Mouse (Mus musculus): ENCODE data around the gene Crbn.

Crbn gene

DNA sequence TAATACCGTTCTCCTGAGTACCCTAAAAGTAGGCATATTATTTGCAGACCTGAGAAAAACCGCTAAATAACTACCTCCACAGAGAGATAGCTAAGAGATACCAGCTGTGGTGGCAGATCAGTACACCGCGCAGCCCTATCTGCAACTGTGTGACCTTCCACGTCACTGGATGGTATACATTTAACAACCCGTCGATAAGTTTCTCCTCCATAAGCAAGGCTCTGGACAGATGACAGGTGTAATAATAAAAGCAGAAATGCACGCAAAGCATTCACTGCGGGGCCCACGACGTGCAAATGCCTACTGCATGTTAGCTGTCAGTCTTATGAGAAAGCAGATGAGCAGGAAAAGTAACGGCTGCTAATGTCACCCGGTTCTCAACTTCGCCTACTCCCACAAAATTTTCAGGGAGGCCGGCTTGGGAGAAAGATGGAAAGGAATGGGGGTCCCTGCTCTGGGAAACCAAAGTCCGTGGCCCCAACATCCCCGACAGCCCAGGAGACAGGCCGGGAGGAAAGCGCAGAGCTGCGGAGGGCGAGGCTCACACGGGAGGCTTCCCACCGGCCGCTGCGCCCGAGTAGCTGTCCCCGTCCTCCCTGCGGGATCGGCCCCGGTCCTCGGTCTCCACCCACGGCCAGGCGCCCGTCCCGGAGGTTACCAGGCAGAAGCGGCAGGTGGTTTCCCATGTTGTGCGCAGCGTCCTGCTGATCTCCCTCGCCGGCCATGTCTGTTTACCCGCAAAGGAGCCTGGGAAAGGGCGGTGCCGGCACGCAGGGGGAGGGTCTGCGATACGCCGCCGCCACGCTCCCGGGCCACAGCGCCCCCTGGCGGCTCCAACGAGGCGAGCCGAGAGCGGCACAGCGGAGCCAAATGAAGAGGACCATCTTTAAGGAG, at the start of gene Crbn:
TSS of gene Crbn (minus strand) at position 745 of the 894 bp plus-strand sequence.
- peak; percentile 93 for DNase-seq (ENCODE audit: low spot score)

DNA sequence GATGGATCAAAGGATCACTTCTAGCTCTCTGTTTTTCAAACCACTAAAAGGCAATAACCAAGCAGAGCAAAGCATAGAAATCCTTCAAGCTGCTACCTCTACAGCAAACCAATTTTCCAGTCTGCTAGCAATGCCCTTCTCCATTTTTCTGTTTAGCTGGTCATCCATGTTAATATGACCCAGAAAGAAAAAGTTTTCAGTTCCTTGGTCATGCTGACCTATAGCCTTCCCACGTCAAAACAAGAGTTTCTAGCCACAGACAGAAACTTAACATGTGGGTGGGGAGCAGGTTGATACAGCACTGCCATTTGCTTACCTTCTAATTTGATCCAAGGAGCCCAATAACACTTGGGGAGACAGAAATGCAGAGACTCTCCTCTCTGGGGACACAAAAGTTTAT, 40.3 kb upstream of the Crbn start:
- no peak for DNase-seq (ENCODE audit: low spot score)

DNA sequence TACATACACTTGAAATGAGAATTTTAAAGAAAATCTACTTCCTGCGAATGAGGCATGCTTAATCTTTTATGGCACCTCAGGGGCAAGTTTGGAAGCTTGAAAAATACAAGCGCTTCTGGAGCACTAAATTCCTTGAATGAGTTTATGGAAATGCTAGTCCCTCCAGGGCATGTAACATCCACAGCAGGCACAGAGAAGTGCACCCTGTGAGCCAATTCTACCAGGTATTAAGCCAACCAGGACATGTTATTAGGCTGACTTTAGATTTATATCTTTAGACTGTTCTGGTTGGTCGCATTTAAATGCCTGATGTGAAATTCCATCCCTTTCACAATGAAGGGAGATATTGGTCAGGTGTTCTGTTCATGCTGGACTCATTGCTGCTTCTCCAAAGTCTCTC, 38.2 kb upstream of the Crbn start:
- no peak for DNase-seq (ENCODE audit: low spot score)

DNA sequence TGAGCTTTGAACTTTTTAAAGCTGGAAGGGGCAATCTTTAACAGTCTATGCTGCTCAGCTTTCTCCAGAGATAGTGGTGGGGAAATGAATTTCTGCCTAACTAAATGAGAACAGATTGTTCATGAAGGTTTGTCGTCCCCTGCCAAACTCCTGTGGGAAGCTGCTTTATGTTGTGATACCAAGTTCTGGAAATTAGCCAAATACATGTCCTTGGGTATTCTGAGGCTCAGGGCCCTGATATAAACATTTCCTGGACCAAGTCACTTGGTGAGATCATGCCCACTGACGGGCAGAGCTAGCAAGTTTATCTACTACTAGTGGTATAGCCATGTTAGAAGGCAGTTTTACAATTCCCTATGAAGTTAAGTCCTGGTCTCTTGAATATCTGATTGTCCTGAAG, 35.4 kb upstream of the Crbn start:
- DNase-seq (ENCODE audit: low spot score) = no peak

DNA sequence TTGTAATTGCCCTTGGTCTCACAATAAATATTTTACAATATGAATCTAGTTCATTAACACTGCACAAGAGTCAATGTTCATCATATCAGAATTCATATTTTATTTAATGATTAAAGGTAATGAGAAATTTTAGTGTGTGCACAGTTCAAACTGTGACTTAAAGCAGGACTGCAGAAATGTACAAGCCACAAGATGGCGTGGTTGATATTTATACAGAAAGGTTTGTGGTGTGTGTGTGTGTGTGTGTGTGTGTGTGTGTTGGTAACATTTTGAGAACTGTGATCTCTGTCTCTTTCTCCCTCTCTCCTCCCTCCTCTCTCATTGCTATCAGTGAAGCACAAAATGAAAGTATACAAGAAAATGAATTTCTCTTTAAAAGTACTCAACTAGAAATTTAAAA, 22.5 kb upstream of the Crbn start:
- no peak for DNase-seq (ENCODE audit: low spot score)

DNA sequence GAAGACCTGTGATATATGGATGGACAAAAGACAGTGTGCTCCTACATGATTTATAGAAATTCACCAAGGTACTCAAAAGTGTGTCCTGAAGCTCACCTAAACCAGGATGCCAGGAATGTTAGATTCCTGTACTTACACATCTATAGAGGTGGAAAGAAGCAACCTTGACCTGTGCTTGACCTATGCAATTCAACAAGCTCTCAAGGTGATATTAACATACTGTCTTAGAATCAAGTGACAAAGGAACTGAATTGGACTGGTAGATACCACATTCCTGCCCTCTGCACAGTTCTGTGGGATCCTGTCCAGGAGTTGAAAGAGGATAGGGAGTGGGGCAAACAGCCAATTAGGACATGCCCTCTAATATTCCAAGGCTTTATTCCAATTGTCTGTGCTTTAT, 20.7 kb upstream of the Crbn start:
- no peak for DNase-seq (ENCODE audit: low spot score)

DNA sequence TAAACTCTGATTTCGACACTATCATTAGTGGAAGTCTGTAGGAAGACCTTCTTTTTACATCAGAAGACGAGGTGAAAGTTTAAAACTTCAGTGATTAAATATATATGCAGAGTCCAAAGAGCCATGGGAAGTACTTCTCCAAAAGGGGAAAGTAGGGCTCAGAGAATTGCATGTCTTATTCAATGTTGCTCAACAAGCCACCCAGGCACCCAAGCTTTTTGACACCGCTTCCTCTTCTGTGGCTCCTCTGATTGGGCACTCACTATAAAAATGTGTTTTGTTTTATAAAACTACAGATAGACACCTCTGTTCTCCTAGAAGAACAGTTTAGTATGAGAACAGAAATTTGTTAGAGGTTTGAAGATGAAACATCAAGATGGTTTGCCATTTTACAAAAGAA, 20.0 kb upstream of the Crbn start:
- no peak for DNase-seq (ENCODE audit: low spot score)

DNA sequence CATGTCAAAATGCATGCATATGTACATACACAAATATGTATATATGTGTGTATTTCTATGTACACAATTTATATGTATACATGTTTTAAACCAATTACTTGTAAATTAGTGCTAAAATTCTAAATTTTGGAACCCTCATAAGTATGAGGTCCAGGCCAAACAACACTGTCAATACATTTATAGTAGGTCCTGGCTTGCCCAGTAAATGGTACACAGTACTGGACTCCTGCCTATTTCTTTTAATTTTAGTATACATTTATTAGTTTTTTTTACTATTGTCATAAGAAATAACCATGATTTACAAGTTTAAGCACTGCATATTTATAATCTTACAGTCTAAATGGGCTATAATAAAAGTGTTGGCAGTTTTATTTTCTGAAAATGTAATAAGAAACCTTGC, 19.4 kb upstream of the Crbn start:
- no peak for DNase-seq (ENCODE audit: low spot score)

DNA sequence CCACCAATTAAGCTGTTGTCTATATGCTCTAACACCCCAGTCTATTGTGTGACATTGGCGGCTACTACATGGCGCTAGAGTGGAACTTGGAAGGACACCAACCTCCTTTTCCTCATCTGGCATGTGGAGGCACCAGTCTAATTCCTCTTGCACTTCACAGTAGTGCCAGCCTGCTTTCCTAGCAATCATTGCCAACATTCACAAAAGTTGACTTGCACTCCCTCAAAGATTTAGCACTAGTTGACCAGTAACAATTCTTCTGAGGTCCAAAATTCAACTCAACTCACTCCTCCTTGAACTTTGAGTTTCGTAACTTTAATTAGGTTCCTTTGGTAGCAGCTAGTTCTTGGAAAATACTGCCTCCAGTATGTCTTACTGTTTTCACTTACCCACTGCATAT, 10.8 kb upstream of the Crbn start:
- no peak for DNase-seq (ENCODE audit: low spot score)

DNA sequence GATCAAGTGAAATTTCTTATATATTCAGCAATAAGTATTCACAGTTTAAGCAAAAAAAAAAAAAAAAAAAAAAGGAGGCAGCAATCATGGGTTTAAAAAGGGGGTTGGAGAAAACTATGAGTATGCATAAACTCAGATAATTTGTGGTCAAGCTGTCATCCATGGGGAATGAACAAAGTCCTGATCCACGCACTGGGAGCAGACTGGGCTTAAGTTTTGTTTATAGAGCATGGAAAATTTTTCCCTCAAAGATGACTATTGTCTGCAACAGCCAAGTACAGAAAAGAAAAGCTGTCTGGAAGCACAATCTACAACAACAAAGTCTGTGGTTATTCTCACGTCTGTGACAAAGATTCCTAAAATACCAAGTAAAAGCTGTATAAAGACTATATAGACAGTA, 9.3 kb upstream of the Crbn start:
- DNase-seq (ENCODE audit: low spot score) = no peak

DNA sequence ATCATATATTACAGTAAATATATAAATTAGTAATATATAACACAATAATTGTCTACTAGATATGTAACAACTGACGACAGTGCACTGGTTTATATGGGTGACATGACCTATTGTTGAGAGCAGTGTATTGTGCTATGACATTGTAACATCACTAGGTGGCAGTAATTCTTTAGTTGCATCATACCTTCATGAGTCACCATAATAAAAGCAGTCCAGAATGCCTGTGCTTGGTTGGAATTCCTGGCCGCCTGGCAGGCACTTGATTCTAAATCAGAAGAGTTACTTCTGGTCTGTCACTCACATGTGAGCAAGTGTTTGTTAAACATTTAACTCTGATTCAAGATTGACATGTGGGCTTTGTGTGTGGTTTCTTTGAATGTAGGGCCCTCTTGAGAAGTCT, 5.0 kb upstream of the Crbn start:
- DNase-seq (ENCODE audit: low spot score) = no peak

DNA sequence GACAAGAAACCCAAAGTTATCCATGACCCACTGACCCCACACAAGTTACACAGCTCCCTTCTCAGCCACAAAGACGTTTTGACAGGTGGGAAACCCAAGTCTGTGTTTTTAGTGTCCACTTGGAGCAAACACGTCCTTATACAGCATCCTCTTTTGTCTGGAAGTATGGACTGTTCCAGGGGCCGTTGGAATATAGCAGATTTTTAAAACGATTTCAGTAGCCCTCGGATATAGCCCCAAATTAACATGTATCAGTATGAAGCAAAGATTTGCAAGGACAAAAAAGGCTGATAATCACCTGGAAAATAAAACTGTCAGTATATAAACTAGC, 315 bp upstream of the Crbn start:
- no peak for DNase-seq (ENCODE audit: low spot score)

DNA sequence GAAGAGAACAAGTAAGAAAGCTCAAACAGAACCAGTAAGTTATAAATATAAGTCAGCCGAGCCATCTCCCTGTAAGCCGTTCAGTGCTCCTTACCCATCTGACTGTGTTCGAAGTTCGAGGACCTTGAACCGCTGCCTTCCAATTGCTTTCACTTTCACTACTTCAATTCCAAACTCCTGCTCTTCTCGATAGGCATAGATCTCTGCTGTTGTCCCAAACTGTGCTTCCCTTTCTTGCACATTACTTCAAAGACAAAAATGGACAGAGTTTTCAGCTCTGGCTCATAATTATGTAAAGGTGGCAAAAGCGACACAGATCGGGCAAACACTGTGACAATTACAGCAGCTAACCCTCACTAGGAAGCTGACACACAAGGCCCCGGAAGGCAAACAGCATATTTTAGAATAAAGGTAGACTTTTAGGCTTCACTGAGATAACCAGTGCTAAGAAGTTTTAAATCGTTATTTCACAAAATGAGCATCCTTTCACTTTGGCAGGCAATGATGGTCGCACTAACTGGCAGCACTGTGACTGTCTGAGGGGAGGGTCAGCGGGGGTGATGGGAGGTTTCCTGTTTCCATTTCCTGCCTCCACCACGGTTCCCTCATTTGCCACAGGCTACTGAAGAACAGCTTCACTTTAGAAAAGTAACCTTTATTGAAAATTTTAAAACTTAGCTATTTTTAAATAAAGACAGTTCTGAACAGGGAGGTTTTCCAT, 5.6 kb downstream of the Crbn start:
- peak; percentile 41 for DNase-seq (ENCODE audit: low spot score)

DNA sequence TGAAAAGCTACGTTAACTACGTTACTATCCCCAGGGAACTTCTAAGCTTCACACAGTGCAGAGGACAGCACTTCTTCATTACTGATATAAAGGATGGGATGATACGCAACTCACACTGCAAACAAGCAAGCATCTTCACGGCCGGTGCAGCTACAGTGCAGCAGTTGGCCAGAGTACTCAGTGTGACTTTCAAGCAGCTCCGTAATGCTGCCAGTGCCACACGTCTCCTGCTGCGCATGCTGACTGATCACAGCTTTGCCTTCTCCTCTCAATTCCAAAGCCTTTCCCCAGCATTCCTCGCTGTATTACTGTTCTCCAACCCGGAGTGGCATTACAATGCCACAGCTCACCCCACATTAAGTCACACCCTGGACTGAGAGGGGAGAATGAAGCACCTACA, 6.3 kb downstream of the Crbn start:
- peak; percentile 5 for DNase-seq (ENCODE audit: low spot score)

DNA sequence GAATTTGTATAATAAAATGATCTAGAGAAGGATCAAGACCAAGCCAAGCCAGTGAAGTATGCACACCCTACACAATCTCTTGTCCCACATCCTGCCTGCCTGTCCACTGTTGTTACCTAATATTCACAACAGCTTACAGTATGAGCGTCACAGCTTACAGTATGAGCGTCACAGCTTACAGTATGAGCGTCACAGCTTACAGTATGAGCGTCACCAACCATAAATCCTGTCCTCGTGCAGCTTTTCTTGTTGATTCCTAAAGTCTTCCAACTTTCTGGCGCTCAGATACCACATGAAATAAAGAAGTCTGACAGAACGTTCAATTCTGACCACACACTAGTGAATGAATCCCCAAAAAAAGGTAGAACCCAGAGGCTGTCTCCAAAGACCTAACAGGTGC, 6.8 kb downstream of the Crbn start:
- peak; percentile 53 for DNase-seq (ENCODE audit: low spot score)

DNA sequence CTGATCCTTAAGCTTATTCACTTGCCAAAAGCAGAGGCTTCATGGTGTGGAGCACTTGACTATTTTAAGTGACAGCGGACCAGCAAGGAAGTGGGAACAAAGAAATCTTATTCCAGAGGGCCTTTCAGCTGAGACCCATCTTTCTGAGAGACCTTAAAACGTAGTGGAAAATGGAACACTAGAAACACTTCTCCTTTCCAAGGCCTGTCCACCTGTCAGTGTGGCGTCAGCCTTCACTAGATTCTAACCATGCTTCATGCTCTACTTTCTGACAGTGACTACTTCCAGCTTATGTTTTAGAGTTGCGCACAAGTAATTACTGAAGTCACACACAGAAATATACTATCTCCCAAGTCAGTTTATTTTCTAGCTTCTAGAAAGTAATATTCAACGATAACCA, 7.4 kb downstream of the Crbn start:
- no peak for DNase-seq (ENCODE audit: low spot score)

DNA sequence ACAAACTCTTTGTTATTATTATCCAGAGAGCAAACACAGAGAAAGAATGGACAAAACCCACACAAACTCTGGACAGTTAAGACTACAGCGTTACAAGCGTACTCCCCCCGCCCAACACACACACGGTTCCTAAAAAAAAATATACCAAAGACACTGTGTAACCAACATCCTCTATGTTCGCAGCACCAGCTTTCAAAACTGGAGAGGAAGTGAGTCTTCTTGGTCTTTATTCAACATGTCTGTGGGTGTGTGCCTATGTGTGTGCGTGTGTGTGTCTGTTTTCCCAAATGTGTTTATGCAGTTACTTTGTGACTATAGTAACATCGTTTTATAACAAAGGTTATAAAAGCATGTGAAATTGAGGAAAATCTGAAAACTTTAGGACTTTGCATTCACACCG, 8.4 kb downstream of the Crbn start:
- peak; percentile 38 for DNase-seq (ENCODE audit: low spot score)

DNA sequence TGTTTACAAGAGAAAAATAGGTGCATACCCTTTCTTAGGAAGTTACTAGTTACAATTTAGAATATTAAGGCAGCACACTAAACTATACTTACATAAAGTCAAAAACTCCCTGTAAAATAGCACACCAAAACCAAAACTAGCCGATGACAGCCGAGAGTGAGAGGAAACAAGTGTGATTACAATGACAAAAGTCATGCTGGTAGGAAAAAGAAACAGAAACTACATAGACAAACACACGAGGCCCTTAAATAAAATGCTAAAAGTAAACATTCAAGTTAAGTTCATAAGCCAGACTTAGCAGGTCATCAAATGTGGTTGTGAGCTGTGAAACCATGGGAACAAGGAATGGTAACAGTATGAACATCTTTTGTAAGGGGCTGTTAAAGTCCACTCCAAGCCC, 12.7 kb downstream of the Crbn start:
- DNase-seq (ENCODE audit: low spot score) = no peak

DNA sequence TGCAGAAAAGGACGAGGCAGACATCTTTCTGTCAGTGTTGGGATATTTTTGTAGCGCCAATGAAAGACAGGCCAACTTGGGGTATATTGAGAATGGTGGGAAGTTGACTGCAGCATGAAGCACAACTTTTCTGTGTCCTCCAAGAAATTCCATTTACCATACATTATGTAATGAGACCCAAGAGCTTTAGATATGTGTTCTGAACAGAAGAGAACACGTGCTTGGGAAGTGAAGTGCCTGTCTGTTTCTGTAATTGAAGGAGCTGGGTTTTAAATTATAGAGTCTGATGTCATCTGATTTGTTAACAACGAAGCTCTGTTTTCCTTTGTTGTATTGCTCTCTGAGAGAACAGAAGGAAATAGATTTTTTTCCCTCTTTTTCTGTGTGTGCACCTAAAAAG, 29.8 kb downstream of the Crbn start:
- no peak for DNase-seq (ENCODE audit: low spot score)

DNA sequence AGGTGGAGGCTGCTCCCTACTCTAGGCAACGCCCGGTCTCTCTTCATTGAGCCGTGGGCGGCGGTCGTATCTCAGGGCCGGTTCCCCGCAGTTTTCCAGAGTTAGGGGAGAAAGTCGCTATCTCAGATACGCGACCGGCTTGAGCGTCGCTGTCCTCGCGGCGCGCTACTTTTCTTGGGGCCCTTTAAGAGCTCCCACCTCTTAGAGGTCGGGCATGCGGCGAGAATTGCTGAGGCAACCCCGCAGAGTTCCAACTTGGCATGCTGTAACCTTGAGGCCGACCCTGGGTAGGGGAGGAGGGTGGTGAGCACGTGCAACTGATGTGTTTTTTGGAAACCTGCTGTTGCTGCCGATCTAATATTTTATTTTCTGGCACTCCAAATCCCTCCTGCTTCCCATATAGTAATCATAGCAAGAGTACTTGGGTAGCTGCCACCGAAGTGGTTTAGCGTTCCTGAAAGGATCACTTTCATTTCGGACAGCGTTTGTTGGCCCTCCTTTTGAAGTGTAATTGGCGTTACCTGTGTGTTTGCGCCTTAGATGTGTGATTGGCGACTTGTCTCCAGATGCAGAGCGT, 30.5 kb downstream of the Crbn start:
- DNase-seq (ENCODE audit: low spot score) = no peak

DNA sequence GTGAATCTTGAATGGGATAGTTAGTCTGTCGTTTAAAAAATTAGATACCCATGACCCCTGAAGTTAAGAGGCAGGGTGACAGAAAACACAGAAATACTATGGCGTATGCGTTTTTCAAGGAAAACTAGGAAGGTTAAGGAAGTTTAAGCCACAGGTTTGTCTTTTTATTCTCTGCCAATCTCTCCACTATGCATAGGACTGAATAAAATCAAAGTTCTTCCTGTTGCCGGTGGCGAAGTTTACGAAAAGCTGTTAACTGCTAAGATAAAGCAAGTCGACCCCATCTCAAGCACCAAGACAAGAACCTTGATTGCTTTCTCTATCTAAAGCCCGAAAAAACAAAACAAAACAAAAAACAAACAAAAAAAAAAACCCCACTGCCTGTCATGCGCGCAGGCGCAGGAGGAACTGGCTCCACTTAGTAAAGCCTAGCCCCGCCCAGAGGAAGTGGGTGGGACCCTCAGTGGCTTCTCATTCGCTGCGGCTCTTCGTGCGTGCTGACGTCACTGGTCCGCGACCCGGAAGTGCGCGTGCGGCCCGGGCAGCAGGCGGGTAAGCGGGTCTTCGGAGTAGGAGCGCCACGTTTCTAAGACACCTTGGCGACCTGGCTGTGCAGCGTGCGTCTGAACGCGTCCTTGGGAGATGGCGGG, 31.1 kb downstream of the Crbn start, which contains the start of gene Trnt1:
TSS of gene Trnt1 (plus strand) at position 481 of the 650 bp plus-strand sequence.
- peak; percentile 98 for DNase-seq (ENCODE audit: low spot score)

DNA sequence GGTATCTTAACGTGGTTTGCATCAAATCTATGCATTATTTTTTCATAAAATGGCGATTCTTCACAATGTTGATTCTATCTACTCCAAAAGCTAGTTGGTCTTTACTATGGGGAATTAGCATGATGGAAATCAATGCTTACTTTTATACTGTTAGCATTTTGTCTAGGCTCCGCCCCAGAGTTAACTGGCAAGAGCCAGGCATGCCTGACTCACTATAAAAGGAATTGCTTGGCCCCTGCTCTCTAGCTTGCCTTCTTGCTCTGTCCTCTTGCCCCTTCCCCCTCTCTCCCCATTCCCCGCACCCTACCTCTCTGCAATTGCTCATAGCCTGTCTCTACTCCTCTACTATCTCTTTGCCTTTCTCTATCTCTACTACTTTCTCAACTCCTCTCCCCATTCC, 33.1 kb downstream of the Crbn start:
- no peak for DNase-seq (ENCODE audit: low spot score)

DNA sequence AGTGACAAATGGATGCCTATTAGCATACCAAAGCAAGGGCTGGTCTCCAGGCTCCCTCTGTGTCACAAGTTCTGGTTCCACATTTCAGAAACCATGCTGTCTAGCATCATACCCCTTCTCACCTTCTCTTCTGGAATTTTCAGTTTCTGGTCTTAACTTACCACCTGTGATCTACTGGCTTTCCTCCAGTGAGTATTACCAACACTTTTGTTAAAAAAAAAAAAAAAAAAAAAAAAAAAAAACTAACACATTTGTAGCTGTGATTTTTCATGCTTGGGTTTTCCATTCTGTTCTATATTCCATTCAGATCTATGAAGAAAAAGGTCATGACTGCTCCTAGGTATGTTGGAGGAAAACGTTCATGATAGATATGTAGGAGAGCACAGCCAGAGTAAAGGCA, 34.0 kb downstream of the Crbn start:
- no peak for DNase-seq (ENCODE audit: low spot score)

Data from T-cell, adult 2 months (primary cell).